Mouse (Mus musculus) liver, postnatal 0 days (tissue): ENCODE measurements around the gene Trappc10. TPM values are rescaled to one million over a fixed set of nuclear protein-coding genes. Genes with fewer than 3 reads are reported as not detected.
A peak's percentile ranks its signal among the peaks of the same experiment; 100 is the strongest.

Experiments
- ATAC-seq: fragments of 200-750 bp; cut with Nextera tagmentation; 2 replicates; pipeline ENCODE4 v1.8.0; 2017; ENCODE audit warnings: mild to moderate bottlenecking, moderate library complexity
- DNase-seq: peaks from one replicate; pipeline ENCODE4 v3.0.0-alpha.2; 2016
- H3K27ac ChIP-seq: fragments of 300-500 bp; sonication (generic); 2 replicates; pipeline ENCODE4 v1.5.1; 2014; ENCODE audit warnings: antibody characterized with exemption, moderate library complexity, mild to moderate bottlenecking, low read depth
- H3K27me3 ChIP-seq: fragments of 300-500 bp; sonication (generic); 2 replicates; pipeline ENCODE4 v1.6.1; 2014; ENCODE audit warnings: low read length, control low read depth, mixed read lengths; ENCODE audit not compliant: insufficient read depth
- H3K36me3 ChIP-seq: fragments of 300-500 bp; sonication (generic); replicated peaks from 2 replicates; pipeline ENCODE4 v1.6.1; 2014; ENCODE audit warnings: mild to moderate bottlenecking, control low read depth, low read length, moderate library complexity, mixed read lengths; ENCODE audit not compliant: insufficient read depth
- H3K4me1 ChIP-seq: fragments of 300-500 bp; sonication (generic); 2 replicates; pipeline ENCODE4 v1.6.1; 2014; ENCODE audit warnings: antibody characterized with exemption, mild to moderate bottlenecking, control low read depth; ENCODE audit not compliant: insufficient read depth
- H3K4me2 ChIP-seq: fragments of 300-500 bp; sonication (generic); 2 replicates; pipeline ENCODE4 v1.6.1; 2014; ENCODE audit warnings: low read depth, mild to moderate bottlenecking, low read length, moderate library complexity, mixed read lengths
- H3K4me3 ChIP-seq: fragments of 300-500 bp; sonication (generic); 2 replicates; pipeline ENCODE4 v1.5.1; 2014; ENCODE audit warnings: low read depth, low read length
- H3K9ac ChIP-seq: fragments of 300-500 bp; sonication (generic); replicated peaks from 2 replicates; pipeline ENCODE4 v1.6.1; 2014; ENCODE audit warnings: mild to moderate bottlenecking, moderate library complexity
- H3K9me3 ChIP-seq: fragments of 300-500 bp; sonication (generic); 2 replicates; pipeline ENCODE4 v1.6.1; 2016; ENCODE audit warnings: mild to moderate bottlenecking, control low read depth, low read length, mixed read lengths
- CTCF ChIP-seq: sonication (generic); IDR thresholded peaks from 2 replicates; pipeline ENCODE4 v1.5.1; 2016; ENCODE audit warnings: antibody characterized with exemption, low read depth
- EP300 ChIP-seq: IDR thresholded peaks from 2 replicates; pipeline ENCODE4 v1.6.1; 2016; ENCODE audit warnings: antibody characterized with exemption, low read depth, mild to moderate bottlenecking
- WGBS: fragments of 180-500 bp; shearing (Covaris S2); extraction: QIAGEN DNeasy Blood & Tissue Kit; methylation state at CpG from one replicate; pipeline ENCODE4 v1.1.7; 2014; ENCODE audit not compliant: insufficient replicate concordance; 5-methylcytosine and 5-hydroxymethylcytosine counted together
- polyA plus RNA-seq: library from polyadenylated mRNA; unstranded; fragments of >200 nt; fragmentation: Nextera tagmentation; extraction: Ambion mirVana; gene quantifications from 2 replicates; pipeline ENCODE4 v1.2.1, GENCODE M21; 2015

Trappc10 gene
- polyA plus RNA-seq, 1 experiment from 2014 or later: 14.7 TPM

DNA sequence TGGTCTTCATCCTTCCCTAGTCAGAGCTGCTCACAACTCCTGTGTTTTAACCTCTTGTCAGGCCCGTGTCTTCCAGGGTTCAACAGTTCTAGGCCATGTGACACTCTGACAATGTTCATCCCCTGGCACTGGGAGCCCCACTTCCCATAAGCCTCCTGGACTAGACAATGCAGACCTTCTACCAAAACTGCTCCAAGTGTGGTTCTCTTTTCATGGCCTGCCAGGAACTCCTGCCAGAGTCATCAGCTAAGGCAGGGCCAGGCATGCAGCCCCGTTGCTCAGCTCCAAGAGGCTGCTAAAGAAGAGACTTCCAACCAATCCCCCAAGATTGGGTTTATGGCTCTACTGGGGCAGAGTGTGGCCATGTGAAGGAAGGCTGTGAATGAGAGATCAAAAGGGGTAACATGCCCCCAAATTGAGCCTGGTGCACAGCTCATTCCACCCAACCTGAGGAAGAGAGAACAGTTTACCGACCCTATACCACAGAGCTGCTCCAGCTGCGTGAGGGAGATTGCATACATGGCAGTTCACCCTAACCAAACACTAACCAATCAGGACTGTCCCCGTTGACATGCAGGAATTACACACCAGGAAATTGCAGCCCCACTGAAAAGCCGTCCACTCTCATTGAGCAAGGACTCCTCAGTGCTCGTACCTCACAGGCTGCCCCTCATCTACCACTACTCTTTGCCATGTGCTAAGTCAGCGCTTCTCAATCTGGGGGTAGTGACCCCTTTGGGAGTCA is 7.4 kb downstream of the Trappc10 start:
- Histone ChIP-seq H3K36me3 (peaks cover 5% of the 10 kb centered on the region; the same call in 1 of the 2 replicates), H3K9ac (no peak overlapping the region), H3K4me3 (no peak overlapping the region), H3K4me2 (peak overlapping the region; percentile 43), H3K9me3 (no peaks in the 10 kb centered on the region), H3K27ac (peak overlapping the region; percentile 39; the same call in 1 of the 2 replicates), H3K4me1 (peaks cover 32% of the 10 kb centered on the region), H3K27me3 (no peaks in the 10 kb centered on the region)
- 40% methylated on average over 8 of the region's 8 CpGs for WGBS
- ATAC-seq (peak; percentile 68), DNase-seq (no peak)
- no peak for TF ChIP-seq CTCF
- TF ChIP-seq EP300: no peak

DNA sequence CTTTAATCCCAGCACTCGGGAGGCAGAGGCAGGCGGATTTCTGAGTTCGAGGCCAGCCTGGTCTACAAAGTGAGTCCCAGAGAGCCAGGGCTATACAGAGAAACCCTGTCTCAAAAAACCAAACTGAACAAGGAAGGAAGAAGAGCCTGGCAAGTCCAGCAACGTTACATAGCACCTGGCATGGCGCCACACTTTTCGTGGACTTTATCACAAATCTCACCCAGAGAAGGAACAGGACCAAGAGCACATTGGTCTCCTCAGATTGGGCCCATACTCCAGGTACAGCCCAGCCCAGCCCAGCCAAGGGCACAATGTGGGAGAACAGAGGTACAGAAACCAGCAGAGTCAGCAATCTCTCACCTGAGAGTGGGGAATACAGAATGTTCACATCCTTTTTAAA is 10.7 kb downstream of the Trappc10 start:
- peak; percentile 43 for DNase-seq
- Histone ChIP-seq H3K27me3 (no peaks in the 10 kb centered on the region), H3K4me1 (peaks cover 28% of the 10 kb centered on the region), H3K9me3 (no peaks in the 10 kb centered on the region), H3K27ac (no peak overlapping the region), H3K4me2 (no peak overlapping the region), H3K4me3 (no peak overlapping the region), H3K36me3 (peaks cover 23% of the 10 kb centered on the region), H3K9ac (no peak overlapping the region)
- no peak for ATAC-seq
- TF ChIP-seq EP300: no peak
- no peak for TF ChIP-seq CTCF
- WGBS: 64% methylated on average over 6 of the region's 6 CpGs

DNA sequence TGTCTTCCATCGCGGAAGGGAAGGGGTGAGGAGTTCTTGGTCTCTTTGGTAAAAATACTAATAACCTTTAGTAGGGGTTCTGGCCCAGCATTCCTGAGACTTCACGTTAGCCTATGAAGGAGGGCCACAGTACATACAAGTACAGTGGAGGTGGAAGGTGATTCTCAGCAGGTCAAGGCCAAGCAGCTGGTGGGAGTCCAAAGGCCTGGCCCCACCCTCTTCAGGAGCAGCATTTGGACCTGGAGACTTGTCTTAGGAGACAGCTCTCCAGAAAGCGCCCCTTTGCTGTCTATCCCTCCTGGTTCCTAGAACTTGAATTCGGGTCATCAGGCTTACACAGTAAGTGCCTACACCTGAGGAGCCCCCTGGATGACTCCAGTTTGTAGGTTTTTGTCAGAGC is 11.3 kb downstream of the Trappc10 start:
- Histone ChIP-seq H3K36me3 (peaks cover 25% of the 10 kb centered on the region), H3K4me1 (peaks cover 24% of the 10 kb centered on the region), H3K27me3 (no peaks in the 10 kb centered on the region), H3K9me3 (no peaks in the 10 kb centered on the region), H3K9ac (no peak overlapping the region), H3K4me2 (no peak overlapping the region), H3K27ac (no peak overlapping the region), H3K4me3 (no peak overlapping the region)
- WGBS: 86% methylated on average over 5 of the region's 5 CpGs
- DNase-seq: no peak
- TF ChIP-seq EP300: no peak
- TF ChIP-seq CTCF: no peak
- no peak for ATAC-seq

DNA sequence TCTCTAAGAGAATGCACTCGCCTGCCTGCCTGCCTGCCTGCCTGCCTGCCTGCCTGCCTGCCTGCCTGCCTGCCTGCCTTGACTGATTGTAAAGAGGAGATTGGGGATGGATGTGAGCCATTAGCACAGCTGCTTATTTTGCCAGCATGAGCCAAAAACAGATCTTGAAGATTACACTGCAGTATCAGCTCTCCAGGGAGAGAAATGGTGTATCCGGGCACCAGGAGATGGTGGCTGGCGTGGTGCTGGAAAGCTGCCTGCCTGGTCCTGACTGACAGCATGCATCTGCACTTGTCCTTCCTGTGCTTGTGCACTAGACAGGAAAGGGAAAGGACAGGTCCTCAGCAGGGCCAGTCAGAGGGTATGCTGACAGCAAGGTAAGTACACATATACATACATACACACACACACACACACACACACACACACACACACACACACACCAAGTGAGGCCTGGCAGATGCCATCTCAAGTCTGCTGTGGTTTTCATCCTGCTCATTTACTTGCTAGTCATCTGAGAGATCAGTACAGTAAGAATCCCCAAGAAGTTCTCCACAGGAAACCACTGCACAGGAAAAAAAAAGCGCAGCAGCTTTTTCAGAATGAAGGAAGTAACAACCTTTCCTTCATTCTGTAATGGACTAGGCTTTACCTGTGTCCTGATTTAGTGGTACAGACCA is 12.0 kb downstream of the Trappc10 start:
- H3K4me1 ChIP-seq: peaks cover 20% of the 10 kb centered on the region
- TF ChIP-seq CTCF: no peak
- 68% methylated on average over 4 of the region's 4 CpGs for WGBS
- no peak overlapping the region for H3K27ac ChIP-seq
- H3K9ac ChIP-seq: no peak overlapping the region
- no peak for DNase-seq
- peaks cover 29% of the 10 kb centered on the region for H3K36me3 ChIP-seq
- H3K9me3 ChIP-seq: no peaks in the 10 kb centered on the region
- H3K4me2 ChIP-seq: no peak overlapping the region
- H3K27me3 ChIP-seq: no peaks in the 10 kb centered on the region
- no peak overlapping the region for H3K4me3 ChIP-seq
- no peak for ATAC-seq

DNA sequence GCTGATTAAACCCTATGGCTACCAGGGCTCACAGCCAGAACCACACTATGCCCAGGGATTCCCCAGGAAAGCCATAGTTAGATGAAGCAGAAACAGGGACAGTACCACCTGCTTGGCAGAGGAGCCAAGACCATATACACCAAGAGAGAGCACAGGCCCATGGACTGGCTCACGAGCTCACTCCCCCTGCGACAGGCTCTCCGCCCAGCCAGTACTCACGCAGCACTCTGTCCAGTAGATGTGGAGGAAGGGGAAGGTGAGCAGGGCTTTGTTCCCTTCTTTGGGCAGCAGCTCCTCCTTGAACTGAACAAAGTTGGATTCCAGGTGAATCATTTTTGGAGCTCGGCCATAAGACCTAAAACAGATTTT is 15.9 kb downstream of the Trappc10 start:
- 93% methylated on average over 5 of the region's 5 CpGs for WGBS
- no peak for ATAC-seq

DNA sequence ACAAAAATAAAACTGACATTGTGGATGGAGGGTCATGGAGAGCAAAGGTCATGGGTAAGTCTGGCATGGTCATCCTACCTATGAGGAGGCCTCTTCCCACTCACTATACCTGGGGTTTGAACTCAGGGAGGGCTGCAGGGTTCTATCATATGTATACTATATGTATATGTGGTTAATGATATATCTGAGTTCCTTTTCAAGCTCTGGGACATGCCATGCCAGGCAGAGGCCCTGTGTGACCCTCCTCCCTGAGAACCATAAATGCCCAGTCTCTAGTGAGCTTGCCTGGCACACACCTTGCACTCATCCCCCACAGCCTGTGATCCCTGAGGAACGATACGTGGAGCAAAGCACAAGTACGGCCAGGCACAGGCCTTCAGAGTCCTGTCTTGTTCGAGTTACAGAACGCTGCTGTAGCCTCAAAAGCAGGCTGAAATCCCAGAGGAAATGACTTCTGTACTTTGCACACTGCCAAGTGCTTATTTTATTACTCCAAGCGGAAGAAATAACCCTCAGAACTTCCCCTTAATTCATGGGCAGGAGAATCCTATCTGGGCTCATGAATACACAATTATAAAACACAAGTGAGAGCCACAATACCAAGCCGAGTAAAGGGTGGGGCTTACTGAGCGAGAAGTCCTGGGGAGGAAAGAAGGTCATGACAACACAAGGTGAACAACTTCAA is 16.4 kb downstream of the Trappc10 start:
- peaks cover 49% of the 10 kb centered on the region for H3K36me3 ChIP-seq
- H3K27me3 ChIP-seq: no peaks in the 10 kb centered on the region
- no peak overlapping the region for H3K27ac ChIP-seq
- ATAC-seq: no peak
- no peaks in the 10 kb centered on the region for H3K9me3 ChIP-seq
- TF ChIP-seq EP300 (no peak), CTCF (no peak)
- WGBS: 78% methylated on average over 8 of the region's 8 CpGs
- no peak overlapping the region for H3K4me2 ChIP-seq
- H3K4me3 ChIP-seq: no peak overlapping the region
- no peaks in the 10 kb centered on the region; the same call in 1 of the 2 replicates for H3K4me1 ChIP-seq
- DNase-seq: no peak
- H3K9ac ChIP-seq: no peak overlapping the region

More for the DNA sequence above, 15.9 kb downstream of the Trappc10 start:
- H3K9ac ChIP-seq: no peak overlapping the region
- no peak overlapping the region for H3K27ac ChIP-seq
- H3K4me3 ChIP-seq: no peak overlapping the region
- no peak overlapping the region for H3K4me2 ChIP-seq
- no peaks in the 10 kb centered on the region for H3K27me3 ChIP-seq
- DNase-seq: no peak
- peaks cover under 1% of the 10 kb centered on the region; the same call in 1 of the 2 replicates for H3K4me1 ChIP-seq
- no peak for TF ChIP-seq CTCF
- TF ChIP-seq EP300: no peak
- no peaks in the 10 kb centered on the region for H3K9me3 ChIP-seq
- H3K36me3 ChIP-seq: peaks cover 46% of the 10 kb centered on the region
